Mouse (Mus musculus) left cerebral cortex, adult 2 months (tissue): Measurements from ENCODE around the gene Zfp429. TPM values are rescaled to one million over a fixed set of nuclear protein-coding genes. Genes with fewer than 3 reads are reported as not detected.
"Not testable (repeated sequence)": the region's sequence is repeated elsewhere in the genome, so short reads cannot be mapped to it uniquely, and the experiment has no call there.

Experiments used
- DNase-seq, 2 experiments: peaks; one replicate each; pipeline ENCODE4 v3.0.0; 2021 to 2022; ENCODE audit warnings: low spot score in 2 of 2, mixed read lengths in 1 of 2; ENCODE audit errors: extremely low spot score in 1 of 2
- H3K27ac ChIP-seq: fragments of 200-600 bp; 2 replicates; pipeline ENCODE4 v1.8.1; 2022
- H3K4me3 ChIP-seq: fragments of 200-600 bp; 2 replicates; pipeline ENCODE4 v1.8.1; 2022
- CTCF ChIP-seq: fragments of 200-600 bp; IDR thresholded peaks from 2 replicates; pipeline ENCODE4 v1.8.1; 2022; ENCODE audit warnings: antibody characterized with exemption, mild to moderate bottlenecking, moderate library complexity
- intact Hi-C: fragments of 180-260 bp; cut with DNase I; formaldehyde crosslinking; loops from one replicate; pipeline ENCODE4 v1.15.1; 2025
- long read RNA-seq, 2 experiments: library from polyadenylated mRNA; stranded (forward); transcript quantifications; one replicate each; pipeline ENCODE4 v2.0.0; 2021; ENCODE audit warnings: borderline mapping rate in 2 of 2
- total RNA-seq, 2 experiments: library from RNA; stranded (reverse); gene quantifications; 2 replicates each; pipeline ENCODE4 v1.2.3; 2021

Gene Zfp429
- total RNA-seq, result 1 to 10 TPM; 2.7 to 4.4 TPM
- long read RNA-seq, experiment 1, partial matches to known transcripts, result 0 of 1 reads
- long read RNA-seq, experiment 1, other reads (novel, unspliced or antisense), result 0 of 1 reads
- long read RNA-seq, experiment 2, result 0 reads

DNA sequence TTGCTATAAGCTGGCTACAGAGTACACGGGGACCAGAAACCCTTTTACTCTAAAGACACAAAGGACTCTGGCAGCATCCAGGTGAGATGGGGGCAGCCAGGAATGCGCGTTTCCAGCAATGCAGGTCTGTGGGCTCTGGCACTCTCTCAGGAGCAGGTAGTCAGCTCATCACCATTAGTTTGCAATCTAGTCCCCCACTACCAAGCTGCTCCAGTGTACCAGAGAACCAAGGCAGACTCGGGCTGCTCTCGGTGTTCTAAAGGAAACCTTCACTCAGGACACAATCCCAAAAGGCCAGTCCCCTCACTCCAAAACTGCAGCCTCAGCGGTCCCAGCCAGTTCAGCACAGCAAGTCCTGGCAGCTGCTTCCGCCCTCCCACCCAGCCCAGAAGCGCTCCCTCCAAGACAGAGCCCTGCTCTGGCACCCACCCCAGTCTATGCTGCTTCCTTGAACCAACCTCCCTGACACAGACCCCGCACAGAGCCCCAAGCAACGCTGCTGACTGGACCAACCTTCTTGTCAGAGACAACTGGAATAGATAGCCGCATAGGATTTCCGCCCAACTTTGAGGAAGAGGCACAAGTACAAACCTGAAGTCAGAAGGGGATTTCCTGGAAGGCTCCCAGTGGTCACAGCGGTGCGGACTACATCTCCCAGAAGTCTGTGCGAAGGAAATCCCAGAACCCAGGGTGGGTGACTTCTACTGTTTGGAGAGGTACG lies at the start of gene Zfp429:
Gene Zfp429, minus strand, starts transcription at position 637 of the 721 bp plus-strand sequence.
- intact Hi-C loops, result not testable (repeated sequence)
- peak within 1 kb of the TSS; percentile 63 for H3K4me3 ChIP-seq
- H3K27ac ChIP-seq, result peak within 1 kb of the TSS; percentile 72
- DNase-seq, result peak; percentile 66

GRCm38 (mm10) chr13:67437095-67437494 lies 37.5 kb upstream of the Zfp429 start:
- DNase-seq, intact Hi-C loops, H3K4me3 ChIP-seq, H3K27ac ChIP-seq: not testable (repeated sequence)

- intact Hi-C loops, result no loop called here
- TF ChIP-seq CTCF, result no peak
Measured at GRCm38 (mm10) chr13:67428116-67428515, 28.5 kb upstream of the Zfp429 start.

GRCm38 (mm10) chr13:67425699-67426098 lies 26.1 kb upstream of the Zfp429 start:
- DNase-seq, H3K4me3 ChIP-seq, H3K27ac ChIP-seq, intact Hi-C loops: not testable (repeated sequence)

More at GRCm38 (mm10) chr13:67428116-67428515, 28.5 kb upstream of the Zfp429 start:
- Histone ChIP-seq H3K4me3 (no peak overlapping the region), H3K27ac (no peak overlapping the region)
- DNase-seq, result no peak

DNA sequence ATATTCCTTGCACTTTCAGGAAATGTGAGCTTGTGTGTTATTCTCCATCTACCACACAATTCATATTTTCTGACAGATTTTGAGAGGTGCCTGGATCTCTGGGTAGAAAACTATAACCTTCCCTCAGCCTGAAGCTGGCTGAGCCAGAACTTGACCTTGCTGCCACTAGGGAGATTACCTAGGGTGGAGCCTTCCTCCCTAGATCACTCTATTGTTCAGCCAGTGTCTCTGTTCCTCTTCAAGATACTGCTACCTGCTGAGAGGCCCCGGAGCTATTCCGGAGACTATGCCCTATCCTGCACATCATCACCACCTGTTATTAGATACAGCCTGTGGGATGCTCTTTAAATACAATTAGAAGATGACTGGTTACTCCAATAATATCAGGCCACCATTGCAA lies 22.9 kb upstream of the Zfp429 start:
- H3K4me3 ChIP-seq, DNase-seq, intact Hi-C loops, H3K27ac ChIP-seq: not testable (repeated sequence)

DNA sequence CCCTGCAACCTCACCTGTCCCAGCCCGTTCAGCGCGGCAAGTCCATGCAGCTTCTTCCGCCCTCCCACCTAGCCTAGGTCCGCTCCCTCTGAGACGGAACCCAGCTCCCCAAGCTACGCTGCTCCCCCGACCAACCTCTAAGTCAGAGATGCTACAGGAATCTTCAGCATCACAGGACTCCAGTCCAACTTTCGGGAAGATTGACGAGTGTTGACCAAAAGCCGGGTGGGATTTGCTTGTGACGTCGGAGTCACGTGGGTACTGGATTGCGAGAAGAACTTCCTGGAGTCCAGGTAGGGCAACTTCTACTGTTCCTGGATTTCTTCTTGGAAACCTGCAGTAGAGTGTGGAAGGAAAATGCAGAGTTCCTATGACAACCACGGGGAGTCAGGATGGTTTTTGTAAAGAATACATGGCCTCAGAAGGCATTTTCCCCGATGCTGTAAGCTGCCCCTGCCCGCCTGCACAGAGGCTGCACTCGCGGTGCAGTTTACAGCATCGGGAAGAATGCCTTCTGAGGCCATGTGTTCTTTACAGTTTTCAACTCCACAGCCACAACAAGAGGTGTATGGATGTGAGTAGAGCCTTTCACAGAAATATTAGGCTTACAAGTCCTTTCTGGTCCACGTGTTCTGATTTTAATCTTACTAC lies 21.7 kb upstream of the Zfp429 start, which contains the start of gene Zfp459:
Gene Zfp459, minus strand, starts transcription at position 212 of the 651 bp plus-strand sequence.
- Histone ChIP-seq H3K4me3 (peak within 1 kb of the TSS; percentile 62), H3K27ac (peak within 1 kb of the TSS; percentile 18)
- intact Hi-C loops, result no loop called here
- DNase-seq, result peak; percentile 26 to 57
- no peak; the same call in 1 of the 2 replicates for TF ChIP-seq CTCF

DNA sequence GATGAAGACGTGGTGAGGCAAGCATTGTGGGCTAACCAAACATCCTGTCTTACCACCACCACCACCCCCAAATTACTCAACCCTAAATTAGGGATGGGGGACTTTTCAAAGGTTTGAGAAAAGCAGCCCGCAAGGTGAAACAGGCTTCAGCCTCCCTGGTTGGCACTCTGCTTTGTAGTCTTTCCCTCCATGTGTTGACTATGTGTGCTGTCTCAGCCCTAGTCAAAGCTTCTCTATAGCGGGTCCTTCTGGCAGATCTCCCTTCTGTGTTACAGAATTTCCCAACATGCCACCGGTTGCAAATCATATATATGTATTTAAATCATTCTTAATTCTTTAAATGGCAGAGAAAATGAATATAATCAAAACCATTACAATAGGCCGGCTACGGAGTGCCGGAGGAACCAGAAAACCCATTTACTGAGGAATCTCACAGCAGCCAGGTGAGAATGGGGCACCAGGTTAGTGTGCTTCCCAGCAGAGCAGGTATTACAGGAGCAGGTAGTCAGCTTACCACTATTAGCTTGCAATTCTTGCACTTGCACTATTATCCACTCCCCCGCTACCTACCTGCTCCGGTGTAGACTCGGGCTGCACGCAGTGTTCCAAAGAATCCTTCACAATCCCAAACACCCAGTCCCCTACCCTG lies 21.1 kb upstream of the Zfp429 start:
- peak in 1 of 2 experiments; percentile 10 for DNase-seq
- Histone ChIP-seq H3K27ac (peak overlapping the region; percentile 18), H3K4me3 (peak overlapping the region; percentile 62)
- intact Hi-C loops, result no loop called here
- no peak for TF ChIP-seq CTCF

DNA sequence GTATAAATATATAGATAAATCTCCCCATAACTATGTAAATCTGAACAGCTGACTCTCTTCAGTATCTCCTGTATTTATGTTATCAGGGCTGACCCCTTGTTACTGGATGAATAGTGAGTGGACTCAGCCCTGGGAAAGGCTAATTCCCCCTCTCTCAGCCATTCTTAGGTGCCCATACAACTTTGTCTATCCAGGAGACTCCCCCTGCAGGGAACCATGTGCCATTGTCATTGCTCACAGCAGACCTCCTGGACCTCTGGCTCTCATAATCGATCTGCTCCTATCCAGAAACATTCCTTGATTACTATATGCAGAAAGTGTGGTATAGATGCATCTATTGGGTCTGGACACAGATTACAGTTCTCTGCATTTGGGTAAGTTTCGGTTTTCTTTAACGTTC lies 17.2 kb upstream of the Zfp429 start:
- no peak overlapping the region for H3K4me3 ChIP-seq
- no peak for TF ChIP-seq CTCF
- DNase-seq, result no peak
- intact Hi-C loops, result no loop called here
- no peak overlapping the region for H3K27ac ChIP-seq

DNA sequence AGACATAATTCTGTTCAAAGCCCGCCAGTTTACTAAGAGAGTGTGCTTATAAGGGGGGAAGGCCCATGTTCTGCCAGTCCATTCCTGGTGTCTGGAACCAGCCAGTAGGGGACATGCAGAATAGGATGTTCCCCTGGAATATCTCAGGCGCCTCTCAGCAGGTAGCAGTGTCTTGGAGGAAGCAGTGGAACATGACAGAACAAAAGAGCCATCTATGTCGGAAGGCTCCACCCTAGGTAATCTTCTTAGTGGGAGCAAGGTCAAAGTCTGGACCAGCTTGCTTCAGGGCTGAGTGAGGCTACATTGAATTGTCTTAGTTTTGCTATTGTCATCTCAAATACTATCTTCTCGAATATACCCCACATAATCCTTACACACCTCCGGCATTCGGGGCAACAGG lies 16.1 kb upstream of the Zfp429 start:
- Histone ChIP-seq H3K4me3 (no peak overlapping the region), H3K27ac (no peak overlapping the region)
- TF ChIP-seq CTCF, result no peak
- intact Hi-C loops, result no loop called here
- no peak for DNase-seq

DNA sequence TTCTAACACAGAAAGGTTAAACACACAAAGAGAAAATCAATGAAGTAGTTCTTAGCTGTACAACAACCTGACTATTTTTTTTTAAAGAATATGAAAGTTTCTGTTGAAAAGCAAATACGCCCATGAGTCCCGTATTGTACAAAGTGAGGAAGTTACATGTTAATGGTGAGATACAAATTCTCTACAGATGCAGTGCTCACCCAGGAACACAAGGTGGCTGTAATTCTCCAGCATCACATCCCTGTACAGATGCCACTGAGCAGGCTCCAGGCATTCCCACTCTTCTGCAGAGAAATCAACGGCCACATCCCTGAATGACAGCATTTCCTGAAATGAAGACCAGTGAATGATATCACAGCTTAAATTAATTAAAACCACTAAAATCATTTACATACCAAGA lies 14.0 kb upstream of the Zfp429 start:
- intact Hi-C loops, H3K27ac ChIP-seq, H3K4me3 ChIP-seq, DNase-seq: not testable (repeated sequence)
- TF ChIP-seq CTCF, result peak; percentile 32

DNA sequence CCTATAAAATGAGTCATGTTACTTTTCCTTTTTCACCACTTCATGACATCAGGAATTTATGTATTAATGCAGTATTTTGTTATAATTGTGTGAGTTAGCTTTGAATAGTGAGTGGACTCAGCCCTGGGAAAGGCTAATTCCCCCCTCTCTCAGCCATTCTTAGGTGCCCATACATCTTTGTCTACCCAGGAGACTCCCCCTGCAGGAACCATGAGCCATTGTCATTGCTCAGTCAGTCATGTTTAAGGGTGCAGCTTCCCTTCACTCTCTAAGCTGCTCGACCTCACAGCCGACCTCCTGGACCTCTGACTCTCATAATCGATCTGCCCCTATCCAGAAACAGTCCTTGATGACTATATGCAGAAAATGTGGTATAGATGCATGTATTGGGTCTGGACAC lies 23.4 kb downstream of the Zfp429 start:
- DNase-seq, H3K4me3 ChIP-seq, H3K27ac ChIP-seq, intact Hi-C loops: not testable (repeated sequence)

GRCm38 (mm10) chr13:67375050-67375911 lies 24.3 kb downstream of the Zfp429 start, which contains the start of the genes Gm28041 and Zfp456:
Gene Gm28041 (minus strand): TSS chr13:67375733.
Gene Zfp456 (minus strand): TSS chr13:67375810.
- H3K27ac ChIP-seq, intact Hi-C loops: not testable (repeated sequence)
- DNase-seq, result peak; percentile 37 to 53
- H3K4me3 ChIP-seq, result peak within 1 kb of the TSS; percentile 43
